Mouse (Mus musculus) WW6 (cell line): ENCODE data around the gene Muc5ac.
"Not testable (repeated sequence)": the region's sequence is repeated elsewhere in the genome, so short reads cannot be mapped to it uniquely, and the experiment has no call there.

Source experiments
- DNase-seq: peaks from one replicate; pipeline ENCODE4 v3.0.0-alpha.2; 2013; ENCODE audit warnings: low read depth, low spot score

The Muc5ac gene

GRCm38 (mm10) chr7:141788677-141789452 lies at the start of gene Muc5ac:
TSS of gene Muc5ac (plus strand) at chr7:141788972.
- DNase-seq, result no peak

GRCm38 (mm10) chr7:141747451-141748100 lies 41.2 kb upstream of the Muc5ac start:
- DNase-seq, result no peak

- no peak for DNase-seq
Observed at GRCm38 (mm10) chr7:141752513-141752912, 36.3 kb upstream of the Muc5ac start.

- DNase-seq, result peak; percentile 28
Observed at GRCm38 (mm10) chr7:141755831-141756230, 32.9 kb upstream of the Muc5ac start.

- no peak for DNase-seq
Observed at GRCm38 (mm10) chr7:141758291-141758690, 30.5 kb upstream of the Muc5ac start.

- DNase-seq, result no peak
Observed at GRCm38 (mm10) chr7:141770521-141770920, 18.3 kb upstream of the Muc5ac start.

- no peak for DNase-seq
Observed at GRCm38 (mm10) chr7:141770988-141771387, 17.8 kb upstream of the Muc5ac start.

GRCm38 (mm10) chr7:141772058-141772557 lies 16.7 kb upstream of the Muc5ac start:
- DNase-seq, result no peak

- DNase-seq, result no peak
Observed at GRCm38 (mm10) chr7:141774855-141775254, 13.9 kb upstream of the Muc5ac start.

- DNase-seq, result no peak
Observed at GRCm38 (mm10) chr7:141776199-141776598, 12.6 kb upstream of the Muc5ac start.

- no peak for DNase-seq
Observed at GRCm38 (mm10) chr7:141794251-141794650, 5.5 kb downstream of the Muc5ac start.

- no peak for DNase-seq
Observed at GRCm38 (mm10) chr7:141803206-141803605, 14.4 kb downstream of the Muc5ac start.

- no peak for DNase-seq
Observed at GRCm38 (mm10) chr7:141805384-141805783, 16.6 kb downstream of the Muc5ac start.

GRCm38 (mm10) chr7:141807823-141808222 lies 19.1 kb downstream of the Muc5ac start:
- not testable (repeated sequence) for DNase-seq

- DNase-seq, result not testable (repeated sequence)
Observed at GRCm38 (mm10) chr7:141809933-141810332, 21.2 kb downstream of the Muc5ac start.

- no peak for DNase-seq
Observed at GRCm38 (mm10) chr7:141813321-141813720, 24.5 kb downstream of the Muc5ac start.

- no peak for DNase-seq
Observed at GRCm38 (mm10) chr7:141815361-141815760, 26.6 kb downstream of the Muc5ac start.

GRCm38 (mm10) chr7:141817355-141818075 lies 28.7 kb downstream of the Muc5ac start:
- DNase-seq, result no peak

- DNase-seq, result no peak
Observed at GRCm38 (mm10) chr7:141818267-141818666, 29.5 kb downstream of the Muc5ac start.

GRCm38 (mm10) chr7:141822582-141823261 lies 34.0 kb downstream of the Muc5ac start:
- no peak for DNase-seq

GRCm38 (mm10) chr7:141823699-141824098 lies 34.9 kb downstream of the Muc5ac start:
- DNase-seq, result no peak

GRCm38 (mm10) chr7:141824398-141824797 lies 35.6 kb downstream of the Muc5ac start:
- no peak for DNase-seq
